Mouse (Mus musculus) neutrophil, adult 5-6 weeks (primary cell): ENCODE results near the gene Knstrn. TPM values are rescaled to one million over a fixed set of nuclear protein-coding genes. Genes with fewer than 3 reads are reported as not detected.

Experiments used
- ATAC-seq: fragments of 151-379, 151-347 bp; 2 replicates; pipeline ENCODE4 v1.8.0; 2017; ENCODE audit warnings: mild to moderate bottlenecking, moderate TSS enrichment; ENCODE audit not compliant: insufficient number of reproducible peaks, poor library complexity, low FRiP score, severe bottlenecking; ENCODE audit errors: extremely low read depth
- total RNA-seq: library from RNA; stranded (forward); fragments of 200-1000 nt; gene quantifications from 2 replicates; pipeline ENCODE4 v1.2.3, GENCODE M21; 2017

Gene Knstrn
- 10.7 and 13.2 TPM in 2 replicates for total RNA-seq

- ATAC-seq: peak; percentile 99
Observed at GRCm38 (mm10) chr2:118813981-118814836, at the start of gene Knstrn. Knstrn (plus strand) TSS chr2:118814003.

GRCm38 (mm10) chr2:118764094-118764831 lies 49.5 kb upstream of the Knstrn start:
- ATAC-seq: no peak

GRCm38 (mm10) chr2:118764875-118765274 lies 48.9 kb upstream of the Knstrn start:
- ATAC-seq: no peak

- no peak for ATAC-seq
Observed at GRCm38 (mm10) chr2:118766041-118767033, 47.5 kb upstream of the Knstrn start.

- no peak for ATAC-seq
Observed at GRCm38 (mm10) chr2:118772158-118772874, 41.5 kb upstream of the Knstrn start, which contains the start of gene Phgr1. Phgr1 (plus strand) TSS chr2:118772769.

- no peak for ATAC-seq
Observed at GRCm38 (mm10) chr2:118774536-118774935, 39.3 kb upstream of the Knstrn start.

- no peak for ATAC-seq
Observed at GRCm38 (mm10) chr2:118775396-118775795, 38.4 kb upstream of the Knstrn start.

GRCm38 (mm10) chr2:118775846-118776245 lies 38.0 kb upstream of the Knstrn start:
- ATAC-seq: no peak

GRCm38 (mm10) chr2:118776295-118776694 lies 37.5 kb upstream of the Knstrn start:
- ATAC-seq: no peak

- no peak for ATAC-seq
Observed at GRCm38 (mm10) chr2:118778418-118778817, 35.4 kb upstream of the Knstrn start.

- ATAC-seq: no peak
Observed at GRCm38 (mm10) chr2:118779065-118779464, 34.7 kb upstream of the Knstrn start.

- ATAC-seq: 0 out of 2 replicates have a peak, but pooled peaks have one; percentile 37
Observed at GRCm38 (mm10) chr2:118779504-118780480, 34.0 kb upstream of the Knstrn start, which contains the start of gene Disp2. Disp2 (plus strand) TSS chr2:118779719.

- no peak for ATAC-seq
Observed at GRCm38 (mm10) chr2:118781115-118781514, 32.7 kb upstream of the Knstrn start.

- no peak for ATAC-seq
Observed at GRCm38 (mm10) chr2:118782303-118782702, 31.5 kb upstream of the Knstrn start.

- ATAC-seq: no peak
Observed at GRCm38 (mm10) chr2:118783093-118783492, 30.7 kb upstream of the Knstrn start.

GRCm38 (mm10) chr2:118783663-118784062 lies 30.1 kb upstream of the Knstrn start:
- no peak for ATAC-seq

- ATAC-seq: no peak
Observed at GRCm38 (mm10) chr2:118786525-118786924, 27.3 kb upstream of the Knstrn start.
